Mouse (Mus musculus) megakaryocyte, embryonic 14.5 days (primary cell): ENCODE measurements around the gene Hpgd.

Source experiments
- FLI1 ChIP-seq: IDR thresholded peaks from 2 replicates; pipeline ENCODE4 v1.6.1; 2012; ENCODE audit warnings: low read length, inconsistent platforms, mixed read lengths
- GATA1 ChIP-seq: IDR thresholded peaks from 3 replicates; pipeline ENCODE4 v1.6.1; 2012; ENCODE audit warnings: mixed read lengths, low read length, inconsistent platforms, borderline replicate concordance

GRCm38 (mm10) chr8:56304595-56304994 is 10.2 kb downstream of the Hpgd start:
- TF ChIP-seq GATA1 (no peak), FLI1 (no peak)
